Mouse (Mus musculus) midbrain, postnatal 0 days (tissue): ENCODE measurements at regions not wholly inside any gene's neighbourhood (a gene's known extent, or its start where the extent isn't known, plus 50 kb on each side); places are given as distances from the start of the nearest gene placed in this dataset.

Experiments used
- ATAC-seq: fragments of 200-750 bp; cut with Nextera tagmentation; 2 replicates; pipeline ENCODE4 v1.8.0; 2017; ENCODE audit warnings: moderate number of reproducible peaks, mild to moderate bottlenecking, moderate TSS enrichment, moderate library complexity; ENCODE audit not compliant: low FRiP score
- DNase-seq: peaks from one replicate; pipeline ENCODE4 v3.0.0-alpha.2; 2015; ENCODE audit warnings: low spot score
- H3K27ac ChIP-seq: fragments of 300-500 bp; sonication (generic); 2 replicates; pipeline ENCODE4 v1.5.1; 2014; ENCODE audit warnings: low read depth, mild to moderate bottlenecking, low read length, mixed read lengths
- H3K27me3 ChIP-seq: fragments of 300-500 bp; sonication (generic); 2 replicates; pipeline ENCODE4 v1.6.1; 2014; ENCODE audit warnings: low read length, control low read depth, mixed read lengths; ENCODE audit not compliant: insufficient read depth
- H3K36me3 ChIP-seq: fragments of 300-500 bp; sonication (generic); 2 replicates; pipeline ENCODE4 v1.6.1; 2014; ENCODE audit warnings: low read length, control low read depth, mixed read lengths; ENCODE audit not compliant: insufficient read depth
- H3K4me1 ChIP-seq: fragments of 300-500 bp; sonication (generic); 2 replicates; pipeline ENCODE4 v1.6.1; 2014; ENCODE audit warnings: mild to moderate bottlenecking, control low read depth, antibody characterized with exemption, low read length, mixed read lengths; ENCODE audit not compliant: insufficient read depth
- H3K4me2 ChIP-seq: fragments of 300-500 bp; sonication (generic); 2 replicates; pipeline ENCODE4 v1.6.1; 2014; ENCODE audit warnings: low read depth, mild to moderate bottlenecking, low read length, mixed read lengths; ENCODE audit not compliant: poor library complexity, severe bottlenecking
- H3K4me3 ChIP-seq: fragments of 300-500 bp; sonication (generic); 2 replicates; pipeline ENCODE4 v1.5.1; 2014; ENCODE audit warnings: low read depth, mild to moderate bottlenecking, low read length, moderate library complexity
- H3K9ac ChIP-seq: fragments of 300-500 bp; sonication (generic); replicated peaks from 2 replicates; pipeline ENCODE4 v1.6.1; 2014; ENCODE audit warnings: mild to moderate bottlenecking, low read length, moderate library complexity, mixed read lengths; ENCODE audit not compliant: poor library complexity, severe bottlenecking
- H3K9me3 ChIP-seq: fragments of 300-500 bp; sonication (generic); 2 replicates; pipeline ENCODE4 v1.6.1; 2016; ENCODE audit warnings: low read length, control low read depth
- CTCF ChIP-seq: IDR thresholded peaks from 2 replicates; pipeline ENCODE4 v1.5.1; 2016; ENCODE audit warnings: antibody characterized with exemption, mild to moderate bottlenecking
- WGBS: fragments of 180-500 bp; shearing (Covaris S2); extraction: QIAGEN DNeasy Blood & Tissue Kit; methylation state at CpG from one replicate; pipeline ENCODE4 v1.1.7; 2014; 5-methylcytosine and 5-hydroxymethylcytosine counted together

DNA sequence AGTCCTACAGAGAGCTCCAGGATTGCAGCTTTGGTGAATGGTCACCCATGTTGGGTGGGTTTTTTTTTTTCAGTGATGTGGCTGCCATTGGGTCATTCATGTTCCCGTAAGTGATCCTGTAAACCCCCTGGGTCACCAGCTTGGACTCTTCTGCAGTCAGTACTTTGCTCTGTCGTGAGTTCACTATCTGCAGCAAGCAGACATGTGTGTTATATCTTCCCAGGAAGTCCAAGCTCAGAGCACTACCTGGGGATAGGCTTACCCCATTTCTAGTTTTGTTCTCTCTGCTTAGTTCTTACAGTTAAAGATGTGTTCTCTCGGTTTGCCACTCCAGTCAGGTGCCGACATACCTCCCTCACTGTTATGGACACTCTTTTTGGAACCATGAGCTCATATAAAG, 143.4 kb upstream of the Hs6st1 start:
- no peaks in the 10 kb centered on the region for H3K27me3 ChIP-seq
- DNase-seq = no peak
- no peak overlapping the region for H3K4me3 ChIP-seq
- H3K9ac ChIP-seq = no peak overlapping the region
- H3K36me3 ChIP-seq = no peaks in the 10 kb centered on the region
- H3K9me3 ChIP-seq = no peaks in the 10 kb centered on the region
- H3K27ac ChIP-seq = no peak overlapping the region
- no peak for TF ChIP-seq CTCF
- 87% methylated on average over 4 of the region's 4 CpGs for WGBS
- ATAC-seq = no peak
- no peaks in the 10 kb centered on the region for H3K4me1 ChIP-seq
- no peak overlapping the region for H3K4me2 ChIP-seq

DNA sequence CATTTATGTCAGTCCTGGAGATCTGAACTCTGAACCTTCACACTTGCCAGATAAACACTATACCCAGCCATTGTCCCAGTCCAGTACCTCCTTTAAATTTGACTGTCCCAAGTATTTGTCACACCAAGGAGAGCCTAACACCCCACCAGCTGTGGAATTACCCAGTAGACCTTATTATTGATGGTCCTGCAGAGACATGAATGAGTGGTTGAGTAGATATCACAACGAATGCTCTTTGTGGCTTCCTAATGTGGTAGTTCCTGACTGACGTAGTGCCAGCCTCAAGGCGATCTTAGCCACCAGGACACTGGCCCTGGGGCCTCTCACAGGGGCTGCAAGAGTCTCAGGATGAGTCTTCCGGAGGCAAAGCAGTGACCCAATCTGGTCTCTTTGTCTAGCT, 142.9 kb upstream of the Hs6st1 start:
- H3K4me3 ChIP-seq = no peak overlapping the region
- ATAC-seq (no peak), DNase-seq (no peak)
- no peaks in the 10 kb centered on the region for H3K4me1 ChIP-seq
- 93% methylated on average over 4 of the region's 4 CpGs for WGBS
- no peak overlapping the region for H3K9ac ChIP-seq
- H3K9me3 ChIP-seq = no peaks in the 10 kb centered on the region
- H3K27me3 ChIP-seq = no peaks in the 10 kb centered on the region
- no peak overlapping the region for H3K27ac ChIP-seq
- TF ChIP-seq CTCF = no peak
- no peaks in the 10 kb centered on the region for H3K36me3 ChIP-seq
- no peak overlapping the region for H3K4me2 ChIP-seq

- Histone ChIP-seq H3K9me3 (no peaks in the 10 kb centered on the region), H3K4me3 (no peak overlapping the region), H3K9ac (no peak overlapping the region), H3K36me3 (no peaks in the 10 kb centered on the region), H3K4me1 (no peaks in the 10 kb centered on the region), H3K4me2 (no peak overlapping the region), H3K27ac (no peak overlapping the region), H3K27me3 (no peaks in the 10 kb centered on the region)
- TF ChIP-seq CTCF = no peak
- DNase-seq (no peak), ATAC-seq (no peak)
- 75% methylated on average over 5 of the region's 5 CpGs for WGBS
Measured at GRCm38 (mm10) chr1:35926191-35927048, 141.8 kb upstream of the Hs6st1 start.

- WGBS = 74% methylated on average over 3 of the region's 3 CpGs
- Histone ChIP-seq H3K36me3 (no peaks in the 10 kb centered on the region), H3K4me2 (no peak overlapping the region), H3K27ac (no peak overlapping the region), H3K9ac (no peak overlapping the region), H3K4me3 (no peak overlapping the region), H3K27me3 (no peaks in the 10 kb centered on the region), H3K9me3 (no peaks in the 10 kb centered on the region), H3K4me1 (no peaks in the 10 kb centered on the region)
- no peak for TF ChIP-seq CTCF
- DNase-seq (no peak), ATAC-seq (no peak)
Measured at GRCm38 (mm10) chr1:35927049-35927415, 141.2 kb upstream of the Hs6st1 start.

DNA sequence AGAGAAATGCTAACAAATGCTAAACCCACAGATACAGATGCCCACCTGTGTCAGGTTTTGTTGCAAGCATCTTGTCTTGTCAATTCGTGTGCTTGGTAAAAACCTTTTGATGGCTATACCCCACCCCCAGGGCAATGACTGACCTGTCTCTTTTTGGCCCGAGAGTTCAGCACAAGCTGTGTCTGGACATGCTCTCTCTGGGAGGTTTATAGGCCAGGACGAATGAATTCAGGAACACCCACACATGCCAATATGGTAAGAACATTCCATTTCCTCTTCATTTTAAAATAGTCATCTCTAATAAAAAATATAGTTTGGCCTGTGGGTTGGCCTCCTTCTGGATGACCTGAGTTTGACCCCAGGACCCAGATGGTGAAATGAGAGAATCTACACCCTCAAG, 137.8 kb upstream of the Hs6st1 start:
- no peak for ATAC-seq
- H3K9ac ChIP-seq = no peak overlapping the region
- no peak for DNase-seq
- H3K36me3 ChIP-seq = no peaks in the 10 kb centered on the region
- no peaks in the 10 kb centered on the region for H3K4me1 ChIP-seq
- H3K4me2 ChIP-seq = no peak overlapping the region
- H3K9me3 ChIP-seq = no peaks in the 10 kb centered on the region
- TF ChIP-seq CTCF = no peak
- H3K4me3 ChIP-seq = no peak overlapping the region
- WGBS = 77% methylated on average over 3 of the region's 3 CpGs
- H3K27me3 ChIP-seq = no peaks in the 10 kb centered on the region
- no peak overlapping the region for H3K27ac ChIP-seq

- no peak for TF ChIP-seq CTCF
- no peak overlapping the region for H3K4me3 ChIP-seq
- DNase-seq = no peak
- no peaks in the 10 kb centered on the region for H3K9me3 ChIP-seq
- H3K4me2 ChIP-seq = no peak overlapping the region
- H3K27me3 ChIP-seq = no peaks in the 10 kb centered on the region
- no peaks in the 10 kb centered on the region for H3K4me1 ChIP-seq
- no peak for ATAC-seq
- H3K36me3 ChIP-seq = no peaks in the 10 kb centered on the region
- no peak overlapping the region for H3K27ac ChIP-seq
- 92% methylated on average over 7 of the region's 7 CpGs for WGBS
- no peak overlapping the region for H3K9ac ChIP-seq
Measured at GRCm38 (mm10) chr1:35931056-35931455, 137.1 kb upstream of the Hs6st1 start.
